Mouse (Mus musculus) heart, adult 9 months (tissue): ENCODE results near the gene E330014E10Rik.
"Not testable (repeated sequence)": the region's sequence is repeated elsewhere in the genome, so short reads cannot be mapped to it uniquely, and the experiment has no call there.

Source experiments
- DNase-seq, 2 experiments: peaks; one replicate each; pipeline ENCODE4 v3.0.0; 2022; ENCODE audit warnings: low spot score in 2 of 2

The E330014E10Rik gene

DNA sequence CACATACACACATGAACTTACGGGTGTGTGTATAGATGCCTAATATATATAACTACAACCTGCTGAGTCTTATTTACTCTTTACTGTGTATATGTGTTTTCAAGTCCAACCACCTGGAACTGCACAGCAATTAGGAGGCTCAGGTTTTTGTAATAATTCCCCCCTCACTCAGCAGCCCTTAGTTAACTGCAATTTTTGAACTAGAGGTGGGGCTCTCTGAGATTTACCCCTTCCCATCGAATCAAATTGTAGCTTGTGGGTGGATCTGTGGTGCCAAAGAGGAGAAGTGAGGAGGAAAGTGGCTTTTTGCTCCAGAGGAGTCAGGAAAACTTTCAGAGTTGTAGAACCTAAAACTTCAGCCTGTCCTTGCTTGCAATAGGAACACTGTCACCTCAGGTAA is at the start of gene E330014E10Rik:
TSS of gene E330014E10Rik (plus strand) at position 301 of the 400 bp plus-strand sequence.
- not testable (repeated sequence) for DNase-seq

GRCm38 (mm10) chr5:95736073-95736472 is 39.7 kb upstream of the E330014E10Rik start, which contains the start of gene Gm7978:
TSS of gene Gm7978 (minus strand) at chr5:95736173.
- DNase-seq: not testable (repeated sequence)

DNA sequence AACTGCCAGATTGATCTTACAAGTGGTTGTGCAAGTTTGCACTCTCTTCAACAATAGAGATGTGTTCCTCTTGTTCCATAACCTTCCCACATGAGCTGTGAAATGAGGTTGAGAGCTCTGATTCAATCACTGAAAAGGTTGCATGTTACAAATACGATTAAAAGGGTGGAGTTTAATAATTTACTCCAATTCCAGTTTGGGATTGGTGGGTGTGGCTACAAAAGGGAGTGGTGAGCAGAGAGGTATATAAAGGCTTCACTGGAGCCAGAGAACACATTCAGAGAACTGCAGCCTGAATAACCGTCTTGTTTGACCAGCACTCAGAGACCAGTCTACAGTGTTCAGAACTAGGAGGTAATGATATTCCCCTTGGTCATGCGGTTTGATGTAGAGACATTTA is 34.1 kb upstream of the E330014E10Rik start, which contains the start of gene Gm7982:
TSS of gene Gm7982 (plus strand) at position 301 of the 400 bp plus-strand sequence.
- DNase-seq: not testable (repeated sequence)

- DNase-seq: not testable (repeated sequence)
Measured at GRCm38 (mm10) chr5:95810841-95811240, 35.1 kb downstream of the E330014E10Rik start.

DNA sequence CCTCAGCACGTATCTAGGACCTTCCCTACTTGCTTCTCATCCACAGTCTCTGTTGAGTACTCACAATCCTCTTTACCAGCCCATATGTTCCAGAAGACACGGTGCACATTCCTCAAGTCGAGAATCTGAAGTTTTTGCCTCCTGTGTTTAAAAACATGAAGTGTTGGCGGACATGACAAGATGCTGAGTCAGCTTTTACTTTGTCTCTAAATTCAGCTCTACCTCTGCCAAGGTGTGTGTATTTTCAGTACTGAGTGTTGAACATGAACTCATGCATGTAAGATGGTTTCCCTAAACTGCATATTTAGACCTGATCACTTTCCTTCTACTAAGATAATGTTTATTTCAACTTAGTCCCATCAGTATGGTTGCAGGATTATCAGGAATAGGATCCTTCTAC is 60.8 kb downstream of the E330014E10Rik start:
- DNase-seq: no peak

DNA sequence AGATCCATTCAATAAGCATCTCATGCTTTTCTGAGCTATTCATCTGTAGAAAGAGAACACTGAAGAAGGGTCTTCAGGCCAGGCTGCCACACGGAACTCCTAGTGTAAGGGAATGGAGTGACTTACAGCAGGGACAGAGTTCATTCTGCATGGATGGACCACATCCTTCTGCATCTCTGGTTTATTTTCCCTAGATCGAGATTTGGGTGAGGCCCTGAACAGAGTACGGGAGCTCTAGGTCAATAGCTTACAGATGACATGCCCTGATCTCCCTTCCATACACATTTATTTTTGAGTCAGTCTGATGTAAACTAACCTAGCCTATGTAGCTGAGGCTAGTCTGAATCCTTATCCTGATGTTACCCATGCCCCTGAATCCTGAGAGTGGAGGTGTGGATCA is 78.2 kb downstream of the E330014E10Rik start:
- no peak for DNase-seq
